Mouse (Mus musculus): ENCODE results near the gene Foxl1. TPM values are rescaled to one million over a fixed set of nuclear protein-coding genes. Genes with fewer than 3 reads are reported as not detected.
A peak's percentile ranks its signal among the peaks of the same experiment; 100 is the strongest.

The Foxl1 gene
- polyA plus RNA-seq, 1 experiment from 2014 or later, result 0.05 TPM

GRCm38 (mm10) chr8:121124547-121125239 lies 3.0 kb upstream of the Foxl1 start:
- in situ Hi-C loops (cut with MboI; ENCODE audit: low pct_unique_long_range_greater_than_20kb), result no loop called here
- no peaks in the 10 kb centered on the region for H3K27me3 ChIP-seq
- DNase-seq (ENCODE audit: low read depth, low spot score) (no peak), ATAC-seq (no peak)
- ChIA-PET CTCF (no interaction called here), POLR2A (no interaction called here)
- TF ChIP-seq CTCF (IDR thresholded peaks at IDR 0.05), result no peak

GRCm38 (mm10) chr8:121125311-121125876 lies 2.3 kb upstream of the Foxl1 start:
- TF ChIP-seq CTCF (IDR thresholded peaks at IDR 0.05), result no peak
- peak; percentile 75 for ATAC-seq
- CTCF ChIA-PET, result interaction anchor here (0.9 to 1.3 kb wide), 4 partner anchors 9 to 267 kb away, joined by 3 to 6 read pairs (median 4); partner anchors contain the start of gene Foxc2
- POLR2A ChIA-PET, result no interaction called here
- no peak for DNase-seq (ENCODE audit: low read depth, low spot score)
- H3K27me3 ChIP-seq, result no peaks in the 10 kb centered on the region
- in situ Hi-C loops (cut with MboI; ENCODE audit: low pct_unique_long_range_greater_than_20kb), result no loop called here

- TF ChIP-seq CTCF (IDR thresholded peaks at IDR 0.05), result no peak
- ChIA-PET POLR2A (no interaction called here), CTCF (interaction anchor here (0.9 to 1.3 kb wide), 4 partner anchors 8 to 266 kb away, joined by 3 to 6 read pairs (median 4); partner anchors contain the start of gene Foxc2)
- DNase-seq (ENCODE audit: low read depth, low spot score) (no peak), ATAC-seq (no peak)
- in situ Hi-C loops (cut with MboI; ENCODE audit: low pct_unique_long_range_greater_than_20kb), result no loop called here
- no peaks in the 10 kb centered on the region for H3K27me3 ChIP-seq
Observed at GRCm38 (mm10) chr8:121126191-121126590, 1.5 kb upstream of the Foxl1 start.

- in situ Hi-C loops (cut with MboI; ENCODE audit: low pct_unique_long_range_greater_than_20kb), result no loop called here
- H3K27me3 ChIP-seq, result peaks cover under 1% of the 10 kb centered on the region
- ATAC-seq, result no peak
- CTCF ChIA-PET, result no interaction called here
- no peak for TF ChIP-seq CTCF (IDR thresholded peaks at IDR 0.05)
- no peak for DNase-seq (ENCODE audit: low read depth, low spot score)
- POLR2A ChIA-PET, result interaction anchor here (0.6 kb wide), 1 partner anchor 86 kb away, joined by 3 read pairs; no protein-coding TSS in a partner anchor
Observed at GRCm38 (mm10) chr8:121126694-121127093, 1.0 kb upstream of the Foxl1 start.

- DNase-seq (ENCODE audit: low read depth, low spot score) (no peak), ATAC-seq (no peak)
- ChIA-PET CTCF (no interaction called here), POLR2A (interaction anchor here (0.6 kb wide), 1 partner anchor 87 kb away, joined by 3 read pairs; no protein-coding TSS in a partner anchor)
- peaks cover 3% of the 10 kb centered on the region for H3K27me3 ChIP-seq
- TF ChIP-seq CTCF (IDR thresholded peaks at IDR 0.05), result no peak
- in situ Hi-C loops (cut with MboI; ENCODE audit: low pct_unique_long_range_greater_than_20kb), result no loop called here
Observed at GRCm38 (mm10) chr8:121127291-121127701, 444 bp upstream of the Foxl1 start.

- in situ Hi-C loops (cut with MboI; ENCODE audit: low pct_unique_long_range_greater_than_20kb), result no loop called here
- peaks cover 3% of the 10 kb centered on the region for H3K27me3 ChIP-seq
- ChIA-PET POLR2A (interaction anchor here (0.6 to 0.7 kb wide), 2 partner anchors 11 to 64 kb away, joined by 3 read pairs; no protein-coding TSS in a partner anchor), CTCF (no interaction called here)
- DNase-seq (ENCODE audit: low read depth, low spot score) (no peak), ATAC-seq (no peak)
- TF ChIP-seq CTCF (IDR thresholded peaks at IDR 0.05), result no peak
Observed at GRCm38 (mm10) chr8:121128531-121129264, 958 bp downstream of the Foxl1 start.

GRCm38 (mm10) chr8:121129265-121129940 lies 1.7 kb downstream of the Foxl1 start:
- H3K27me3 ChIP-seq, result peaks cover 3% of the 10 kb centered on the region
- no peak for ATAC-seq
- in situ Hi-C loops (cut with MboI; ENCODE audit: low pct_unique_long_range_greater_than_20kb), result no loop called here
- no peak for DNase-seq (ENCODE audit: low read depth, low spot score)
- CTCF ChIA-PET, result no interaction called here
- POLR2A ChIA-PET, result interaction anchor here (0.6 to 0.7 kb wide), 2 partner anchors 11 to 63 kb away, joined by 3 read pairs; no protein-coding TSS in a partner anchor
- TF ChIP-seq CTCF (IDR thresholded peaks at IDR 0.05), result no peak

- H3K27me3 ChIP-seq, result peaks cover 3% of the 10 kb centered on the region
- POLR2A ChIA-PET, result no interaction called here
- ATAC-seq (no peak), DNase-seq (ENCODE audit: low read depth, low spot score) (no peak)
- in situ Hi-C loops (cut with MboI; ENCODE audit: low pct_unique_long_range_greater_than_20kb), result no loop called here
- no peak for TF ChIP-seq CTCF (IDR thresholded peaks at IDR 0.05)
- CTCF ChIA-PET, result interaction anchor here (0.8 kb wide), 2 partner anchors 10 to 153 kb away, joined by 3 read pairs; no protein-coding TSS in a partner anchor
Observed at GRCm38 (mm10) chr8:121130522-121130921, 2.8 kb downstream of the Foxl1 start.

- ChIA-PET POLR2A (no interaction called here), CTCF (no interaction called here)
- in situ Hi-C loops (cut with MboI; ENCODE audit: low pct_unique_long_range_greater_than_20kb), result no loop called here
- no peak for TF ChIP-seq CTCF (IDR thresholded peaks at IDR 0.05)
- ATAC-seq (no peak), DNase-seq (ENCODE audit: low read depth, low spot score) (no peak)
- peaks cover 3% of the 10 kb centered on the region for H3K27me3 ChIP-seq
Observed at GRCm38 (mm10) chr8:121132961-121133513, 5.3 kb downstream of the Foxl1 start.

GRCm38 (mm10) chr8:121134102-121134501 lies 6.4 kb downstream of the Foxl1 start:
- ChIA-PET CTCF (interaction anchor here (1.6 kb wide), 1 partner anchor 8 kb away, joined by 6 read pairs; no protein-coding TSS in a partner anchor), POLR2A (interaction anchor here (0.9 kb wide), 1 partner anchor 18 kb away, joined by 3 read pairs; no protein-coding TSS in a partner anchor)
- ATAC-seq, result peak; percentile 25
- no peak for TF ChIP-seq CTCF (IDR thresholded peaks at IDR 0.05)
- DNase-seq (ENCODE audit: low read depth, low spot score), result peak; percentile 66
- peaks cover 3% of the 10 kb centered on the region for H3K27me3 ChIP-seq
- in situ Hi-C loops (cut with MboI; ENCODE audit: low pct_unique_long_range_greater_than_20kb), result no loop called here
